Mouse (Mus musculus) midbrain, embryonic 11.5 days (tissue): ENCODE results near the gene Erc2. TPM values are rescaled to one million over a fixed set of nuclear protein-coding genes. Genes with fewer than 3 reads are reported as not detected.
A peak's percentile ranks its signal among the peaks of the same experiment; 100 is the strongest.

ENCODE experiments used
- ATAC-seq: fragments of 200-750 bp; cut with Nextera tagmentation; 2 replicates; pipeline ENCODE4 v1.8.0; 2017; ENCODE audit warnings: moderate TSS enrichment, moderate library complexity; ENCODE audit not compliant: low FRiP score
- DNase-seq: peaks from one replicate; pipeline ENCODE4 v3.0.0; 2015; ENCODE audit warnings: low spot score; ENCODE audit errors: missing footprints
- H3K27ac ChIP-seq: fragments of 300-500 bp; sonication (generic); 2 replicates; pipeline ENCODE4 v1.5.1; 2014; ENCODE audit warnings: low read depth, low read length
- H3K27me3 ChIP-seq: fragments of 300-500 bp; sonication (generic); 2 replicates; pipeline ENCODE4 v1.6.1; 2014; ENCODE audit warnings: mild to moderate bottlenecking, low read length, moderate library complexity, mixed read lengths; ENCODE audit not compliant: control insufficient read depth, insufficient read depth
- H3K36me3 ChIP-seq: fragments of 300-500 bp; sonication (generic); 2 replicates; pipeline ENCODE4 v1.6.1; 2014; ENCODE audit warnings: mild to moderate bottlenecking, low read length, moderate library complexity, mixed read lengths; ENCODE audit not compliant: control insufficient read depth, insufficient read depth
- H3K4me1 ChIP-seq: fragments of 300-500 bp; sonication (generic); 2 replicates; pipeline ENCODE4 v1.6.1; 2014; ENCODE audit warnings: low read length; ENCODE audit not compliant: control insufficient read depth, insufficient read depth
- H3K4me2 ChIP-seq: fragments of 300-500 bp; sonication (generic); 2 replicates; pipeline ENCODE4 v1.6.1; 2014; ENCODE audit warnings: mild to moderate bottlenecking, moderate library complexity
- H3K4me3 ChIP-seq: fragments of 300-500 bp; sonication (generic); 2 replicates; pipeline ENCODE4 v1.5.1; 2014; ENCODE audit warnings: low read depth, low read length
- H3K9ac ChIP-seq: fragments of 300-500 bp; sonication (generic); 2 replicates; pipeline ENCODE4 v1.6.1; 2014; ENCODE audit warnings: low read length
- H3K9me3 ChIP-seq: fragments of 300-500 bp; sonication (generic); 2 replicates; pipeline ENCODE4 v1.6.1; 2016; ENCODE audit warnings: low read length; ENCODE audit not compliant: control insufficient read depth
- WGBS: fragments of 180-500 bp; shearing (Covaris S2); extraction: QIAGEN DNeasy Blood & Tissue Kit; methylation state at CpG from one replicate; pipeline ENCODE4 v1.1.7; 2014; 5-methylcytosine and 5-hydroxymethylcytosine counted together
- polyA plus RNA-seq: library from polyadenylated mRNA; unstranded; fragments of >200 nt; fragmentation: Nextera tagmentation; extraction: Ambion mirVana; gene quantifications from 2 replicates; pipeline ENCODE4 v1.2.1, GENCODE M21; 2014

Erc2 gene
- polyA plus RNA-seq, 1 experiment from 2014 or later: 10.6 TPM

DNA sequence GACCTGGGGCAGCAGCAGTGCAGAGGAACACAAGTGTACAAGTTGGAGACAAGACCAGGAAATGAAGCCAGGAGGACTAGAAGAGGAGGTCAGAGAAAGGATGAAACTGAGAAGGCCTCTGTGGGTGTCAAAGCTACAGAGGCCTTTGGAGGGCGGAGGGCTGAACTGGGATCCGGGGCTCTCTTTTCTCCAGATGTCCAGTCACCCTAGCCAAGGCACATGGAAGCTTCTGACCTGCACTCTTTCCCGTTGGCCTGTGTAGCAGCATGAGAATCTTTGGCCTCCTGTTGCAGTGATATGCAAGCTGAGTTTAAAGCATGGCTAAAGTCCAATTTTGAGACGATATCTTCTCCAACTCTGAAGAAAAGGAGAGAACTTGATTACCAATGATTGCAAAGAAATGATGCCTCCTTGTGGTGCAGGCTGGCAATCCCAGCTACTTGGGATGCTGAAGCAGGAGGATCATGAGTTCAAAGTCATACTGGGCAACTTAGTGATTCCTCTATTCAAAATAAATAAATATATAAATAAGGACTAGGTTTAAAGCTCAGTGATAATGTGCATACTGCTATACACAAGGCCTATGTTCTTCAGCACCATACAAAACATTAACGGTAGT is 699.8 kb downstream of the Erc2 start:
- Histone ChIP-seq H3K27ac (no peak overlapping the region), H3K9me3 (no peaks in the 10 kb centered on the region), H3K9ac (no peak overlapping the region), H3K27me3 (no peaks in the 10 kb centered on the region; the same call in 1 of the 2 replicates), H3K4me3 (no peak overlapping the region), H3K36me3 (no peaks in the 10 kb centered on the region), H3K4me2 (no peak overlapping the region), H3K4me1 (0 out of 2 replicates have a peak, but pooled peaks cover 2% of the 10 kb centered on the region)
- DNase-seq (no peak), ATAC-seq (no peak)
- WGBS: 88% methylated on average over 5 of the region's 5 CpGs

DNA sequence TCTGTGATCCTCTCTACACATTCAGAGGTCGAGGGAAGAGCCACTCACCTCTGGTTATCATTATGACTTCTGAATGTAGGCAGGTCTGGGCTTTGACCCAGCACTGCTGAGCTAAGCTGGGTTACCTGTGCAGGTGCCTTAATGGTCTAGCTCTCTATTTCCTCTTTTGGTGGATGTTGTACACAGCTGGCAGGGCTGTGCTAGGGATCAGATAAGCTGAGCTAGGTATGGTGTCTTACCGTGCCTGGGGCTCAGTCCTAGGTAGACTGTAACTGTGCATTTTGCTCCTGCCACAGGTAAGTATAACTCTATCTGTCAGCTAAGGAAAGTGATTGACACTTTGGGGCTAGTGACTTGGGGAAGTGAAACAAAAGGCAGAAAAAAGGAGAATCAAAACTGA is 701.0 kb downstream of the Erc2 start:
- H3K4me1 ChIP-seq: no peaks in the 10 kb centered on the region; the same call in 1 of the 2 replicates
- no peaks in the 10 kb centered on the region for H3K36me3 ChIP-seq
- peaks cover 3% of the 10 kb centered on the region; the same call in 1 of the 2 replicates for H3K27me3 ChIP-seq
- no peaks in the 10 kb centered on the region for H3K9me3 ChIP-seq
- DNase-seq (no peak), ATAC-seq (no peak)
- H3K27ac ChIP-seq: no peak overlapping the region
- no peak overlapping the region for H3K4me3 ChIP-seq
- 83% methylated on average over 2 of the region's 2 CpGs for WGBS
- H3K9ac ChIP-seq: no peak overlapping the region
- no peak overlapping the region for H3K4me2 ChIP-seq

DNA sequence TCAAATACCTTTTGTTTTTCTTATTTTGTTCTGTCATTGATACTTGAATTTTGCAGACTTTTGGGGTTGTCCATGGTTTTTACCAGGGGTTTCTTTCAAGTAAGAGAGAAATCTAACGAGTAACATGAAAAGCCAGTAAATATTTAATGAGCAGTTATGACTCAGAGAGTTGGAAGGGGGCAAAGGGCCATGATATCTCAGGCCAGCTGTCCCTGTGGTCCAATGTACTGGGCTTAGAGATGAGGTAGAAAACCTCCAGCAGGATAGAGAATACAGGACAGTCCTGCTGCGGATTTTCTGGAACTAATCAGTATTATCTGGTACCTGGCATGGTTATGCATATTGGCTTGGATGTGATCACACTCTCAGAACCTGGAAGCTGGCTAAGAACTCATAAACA is 701.5 kb downstream of the Erc2 start:
- Histone ChIP-seq H3K9ac (no peak overlapping the region), H3K36me3 (no peaks in the 10 kb centered on the region)
- no peak for DNase-seq

DNA sequence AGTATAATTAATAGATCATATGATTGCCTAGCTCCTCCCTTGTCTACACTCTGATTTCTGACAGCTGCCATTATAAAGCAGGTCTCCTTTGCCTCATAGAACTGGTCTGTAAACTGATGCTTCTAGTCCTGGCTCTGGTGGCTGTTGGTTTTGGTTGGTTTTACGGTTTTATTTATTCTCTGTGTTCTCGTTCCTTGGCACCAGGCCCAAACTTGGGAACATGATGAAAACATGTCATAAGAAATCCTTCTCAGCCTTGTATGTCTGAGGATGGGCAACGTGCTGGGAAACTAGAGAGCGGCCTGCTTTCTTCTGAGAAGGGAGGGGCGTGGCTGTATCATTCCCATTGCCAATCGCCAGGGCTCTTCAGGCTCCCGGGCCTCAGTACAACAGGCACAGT is 704.2 kb downstream of the Erc2 start:
- no peak overlapping the region for H3K4me3 ChIP-seq
- no peak overlapping the region for H3K4me2 ChIP-seq
- no peaks in the 10 kb centered on the region; the same call in 1 of the 2 replicates for H3K4me1 ChIP-seq
- no peaks in the 10 kb centered on the region for H3K36me3 ChIP-seq
- H3K9ac ChIP-seq: no peak overlapping the region
- H3K9me3 ChIP-seq: no peaks in the 10 kb centered on the region
- H3K27me3 ChIP-seq: peaks cover 3% of the 10 kb centered on the region; the same call in 1 of the 2 replicates
- 87% methylated on average over 7 of the region's 7 CpGs for WGBS
- ATAC-seq: no peak
- H3K27ac ChIP-seq: no peak overlapping the region
- DNase-seq: no peak

More for the DNA sequence above, 701.5 kb downstream of the Erc2 start:
- Histone ChIP-seq H3K27me3 (peaks cover 3% of the 10 kb centered on the region; the same call in 1 of the 2 replicates), H3K4me3 (no peak overlapping the region), H3K4me2 (no peak overlapping the region), H3K27ac (no peak overlapping the region), H3K4me1 (no peaks in the 10 kb centered on the region; the same call in 1 of the 2 replicates), H3K9me3 (no peaks in the 10 kb centered on the region)
- ATAC-seq: no peak
- WGBS: 86% methylated on average over 2 of the region's 2 CpGs

DNA sequence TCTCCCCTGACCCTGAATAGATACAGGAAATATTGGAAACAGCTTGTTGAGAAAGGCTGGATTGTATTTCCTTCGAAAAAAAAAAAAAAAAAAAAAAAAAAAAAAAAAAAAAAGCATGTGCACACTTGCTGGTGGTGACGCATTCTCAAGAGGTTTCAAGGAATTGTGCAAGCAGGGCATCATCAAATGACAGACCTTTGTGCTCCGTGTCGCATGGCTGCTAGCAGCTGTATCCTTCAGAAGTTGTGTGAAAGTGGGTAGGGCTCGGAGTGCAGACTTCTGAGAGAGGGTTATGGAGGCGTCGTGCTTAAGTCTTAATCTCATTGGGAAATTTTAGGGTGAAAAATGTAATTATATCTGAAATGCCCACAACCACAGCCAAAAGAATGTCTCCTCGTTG is 706.3 kb downstream of the Erc2 start:
- H3K9ac ChIP-seq: no peak overlapping the region
- no peak for ATAC-seq
- DNase-seq: peak; percentile 85

DNA sequence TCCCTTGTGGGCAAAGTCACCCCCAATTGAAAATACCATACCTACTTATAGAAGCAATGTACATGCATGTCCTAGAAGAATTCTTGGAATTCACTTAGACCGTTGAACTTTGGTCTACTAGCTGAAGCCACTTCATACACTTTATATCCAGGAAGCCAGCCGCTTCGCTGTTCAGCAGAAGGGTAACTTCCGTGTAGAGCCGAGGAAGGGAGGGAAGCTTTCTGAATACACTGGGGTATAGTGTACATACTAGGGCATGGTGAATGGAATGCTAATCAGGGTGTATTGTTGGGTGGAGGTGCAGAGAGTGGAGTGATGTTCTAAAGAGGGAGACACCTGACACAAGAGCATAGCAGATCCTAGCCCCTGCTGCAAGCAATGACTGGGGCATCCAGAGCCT is 708.9 kb downstream of the Erc2 start:
- no peak overlapping the region for H3K27ac ChIP-seq
- no peak for DNase-seq
- no peak overlapping the region for H3K4me3 ChIP-seq
- H3K4me2 ChIP-seq: no peak overlapping the region
- ATAC-seq: no peak
- H3K9me3 ChIP-seq: no peaks in the 10 kb centered on the region
- H3K36me3 ChIP-seq: no peaks in the 10 kb centered on the region
- peaks cover 3% of the 10 kb centered on the region; the same call in 1 of the 2 replicates for H3K27me3 ChIP-seq
- 92% methylated on average over 5 of the region's 5 CpGs for WGBS
- H3K9ac ChIP-seq: no peak overlapping the region
- no peaks in the 10 kb centered on the region; the same call in 1 of the 2 replicates for H3K4me1 ChIP-seq

More for the DNA sequence above, 706.3 kb downstream of the Erc2 start:
- peaks cover 3% of the 10 kb centered on the region; the same call in 1 of the 2 replicates for H3K27me3 ChIP-seq
- H3K9me3 ChIP-seq: no peaks in the 10 kb centered on the region
- no peak overlapping the region for H3K4me3 ChIP-seq
- no peaks in the 10 kb centered on the region for H3K36me3 ChIP-seq
- H3K27ac ChIP-seq: no peak overlapping the region
- WGBS: 17% methylated on average over 8 of the region's 8 CpGs
- no peaks in the 10 kb centered on the region; the same call in 1 of the 2 replicates for H3K4me1 ChIP-seq
- no peak overlapping the region for H3K4me2 ChIP-seq

DNA sequence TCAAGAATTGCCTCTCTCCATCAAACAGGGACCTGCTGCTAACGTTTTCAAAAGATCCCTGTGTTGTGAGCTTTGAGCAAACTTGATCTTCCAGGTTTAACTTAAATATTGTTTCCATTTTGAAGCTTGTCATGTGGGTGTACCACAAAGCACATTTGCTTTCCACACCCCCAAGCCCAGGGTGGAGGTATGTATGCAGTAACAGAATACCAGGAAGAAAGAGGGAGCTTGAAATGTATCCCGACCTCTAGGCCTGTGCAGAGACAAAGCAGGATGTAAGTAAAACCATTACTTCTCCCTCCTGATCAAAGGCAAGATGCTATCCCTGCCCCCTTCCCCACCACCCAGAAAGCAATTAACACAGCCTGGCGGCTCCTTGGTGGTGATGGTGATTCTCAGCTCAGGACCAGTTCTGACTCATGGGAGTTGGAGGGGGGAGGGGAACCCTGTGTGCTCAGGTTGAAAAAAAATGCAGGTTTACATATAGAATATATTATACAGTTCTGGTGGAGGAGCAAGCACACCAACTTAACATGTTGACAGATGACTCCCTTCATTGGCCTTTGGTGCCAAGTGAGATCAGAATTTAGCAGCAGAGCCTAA is 710.2 kb downstream of the Erc2 start:
- no peaks in the 10 kb centered on the region; the same call in 1 of the 2 replicates for H3K4me1 ChIP-seq
- no peak overlapping the region for H3K4me3 ChIP-seq
- ATAC-seq: no peak
- H3K27ac ChIP-seq: no peak overlapping the region
- no peak overlapping the region for H3K4me2 ChIP-seq
- H3K9me3 ChIP-seq: no peaks in the 10 kb centered on the region
- H3K36me3 ChIP-seq: no peaks in the 10 kb centered on the region
- no peak overlapping the region for H3K9ac ChIP-seq
- DNase-seq: no peak
- WGBS: 36% methylated on average over 3 of the region's 3 CpGs
- H3K27me3 ChIP-seq: peaks cover under 1% of the 10 kb centered on the region; the same call in 1 of the 2 replicates

DNA sequence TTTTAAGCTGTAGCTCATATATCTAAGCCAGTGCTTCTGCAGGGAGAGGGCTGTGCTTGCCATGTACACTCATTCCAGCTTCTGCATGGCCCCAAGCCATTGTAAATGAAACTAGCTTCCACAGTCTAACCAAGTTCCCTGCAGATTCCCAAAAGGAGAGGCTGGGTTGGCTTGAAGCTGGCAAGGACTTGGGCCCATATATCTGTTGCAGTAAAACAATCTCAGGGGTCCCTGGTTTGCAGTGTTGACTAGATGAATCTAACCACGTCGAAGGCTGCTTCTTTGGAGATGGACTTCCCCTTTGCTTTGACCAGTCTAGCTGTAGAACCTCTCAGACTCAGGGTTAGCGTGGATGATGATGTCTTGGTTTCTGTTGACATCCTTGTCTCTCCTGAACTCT is 716.9 kb downstream of the Erc2 start:
- H3K9me3 ChIP-seq: no peaks in the 10 kb centered on the region
- H3K4me3 ChIP-seq: no peak overlapping the region
- no peaks in the 10 kb centered on the region for H3K36me3 ChIP-seq
- ATAC-seq: no peak
- WGBS: 91% methylated on average over 3 of the region's 3 CpGs
- H3K9ac ChIP-seq: no peak overlapping the region
- H3K4me1 ChIP-seq: no peaks in the 10 kb centered on the region
- no peaks in the 10 kb centered on the region for H3K27me3 ChIP-seq
- DNase-seq: no peak
- H3K27ac ChIP-seq: no peak overlapping the region
- H3K4me2 ChIP-seq: no peak overlapping the region

DNA sequence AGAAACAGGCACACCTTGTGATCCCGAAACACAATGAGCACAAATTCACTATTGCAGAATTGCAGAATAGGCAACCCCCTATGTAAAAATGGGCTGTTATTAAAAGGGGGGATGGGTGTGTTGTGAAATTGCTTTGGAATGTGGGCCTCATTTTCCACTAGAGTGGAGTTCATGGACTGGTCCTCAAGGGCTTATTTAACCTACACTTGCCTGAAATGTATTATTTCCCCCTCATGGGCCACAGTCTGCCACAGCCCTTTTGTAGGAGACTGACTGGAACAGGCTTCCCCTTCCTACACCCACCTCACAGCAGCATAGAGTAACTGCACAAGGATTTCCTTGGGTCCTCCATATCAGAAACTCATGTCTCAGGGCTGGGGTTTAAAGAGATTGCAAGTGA is 726.9 kb downstream of the Erc2 start:
- H3K4me1 ChIP-seq: no peaks in the 10 kb centered on the region; the same call in 1 of the 2 replicates
- H3K4me3 ChIP-seq: no peak overlapping the region
- ATAC-seq (no peak), DNase-seq (no peak)
- no peaks in the 10 kb centered on the region for H3K36me3 ChIP-seq
- no peaks in the 10 kb centered on the region for H3K27me3 ChIP-seq
- 62% methylated on average over 1 of the region's 1 CpGs for WGBS
- H3K9ac ChIP-seq: no peak overlapping the region
- H3K27ac ChIP-seq: no peak overlapping the region
- no peaks in the 10 kb centered on the region for H3K9me3 ChIP-seq
- H3K4me2 ChIP-seq: no peak overlapping the region
